Mouse (Mus musculus): ENCODE data around the gene Trim52. TPM values are rescaled to one million over a fixed set of nuclear protein-coding genes. Genes with fewer than 3 reads are reported as not detected.

Trim52 gene
- not detected in 2 replicates for polyA plus RNA-seq (2015; fragmentation: Nextera tagmentation; extraction: Ambion mirVana)

DNA sequence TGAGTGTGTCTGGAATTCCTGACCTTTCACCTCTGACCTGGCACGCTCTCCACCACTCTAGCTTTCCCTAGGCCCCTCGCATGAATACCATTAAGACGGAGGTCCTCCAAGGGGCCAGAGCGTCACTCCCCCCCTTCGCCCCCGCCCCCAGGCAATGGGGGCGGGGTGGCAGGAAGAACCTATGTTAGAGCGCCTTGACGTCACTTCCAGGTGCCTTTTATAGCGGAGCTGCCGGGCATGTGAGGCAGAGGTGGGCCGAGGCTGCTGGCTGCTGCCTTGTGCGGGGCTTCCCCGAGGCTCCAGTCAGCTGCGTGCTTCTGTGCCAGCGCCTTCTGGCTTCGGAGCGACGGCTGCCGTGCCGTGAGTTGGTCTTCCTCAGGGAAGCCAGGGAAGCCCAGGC is at the start of gene Trim52:
Trim52 (plus strand) TSS at position 219 of the 400 bp plus-strand sequence.
- no peaks in the 10 kb centered on the region for H3K4me1 ChIP-seq (ENCODE audit: control insufficient read depth, insufficient read depth, low read length)
- ATAC-seq: no peak
- 96% methylated on average over 21 of the region's 21 CpGs for WGBS

GRCm38 (mm10) chr14:106072608-106073007 is 33.4 kb upstream of the Trim52 start:
- H3K4me2 ChIP-seq (ENCODE audit: low read length): no peak overlapping the region
- no peak overlapping the region for H3K27ac ChIP-seq (ENCODE audit: low read length)
- no peak overlapping the region for H3K9ac ChIP-seq (ENCODE audit: low read depth, low read length)
- H3K4me3 ChIP-seq (ENCODE audit: low read depth, low read length): no peak overlapping the region
- no peak for ATAC-seq
- no peaks in the 10 kb centered on the region for H3K9me3 ChIP-seq (replicated peaks; ENCODE audit: control insufficient read depth, low read length, poor library complexity, severe bottlenecking)
- H3K36me3 ChIP-seq (ENCODE audit: control insufficient read depth, insufficient read depth, low read length): no peaks in the 10 kb centered on the region
- 90% methylated on average over 1 of the region's 1 CpGs for WGBS
- no peaks in the 10 kb centered on the region for H3K27me3 ChIP-seq (ENCODE audit: control insufficient read depth, insufficient read depth, low read depth, low read length)
- H3K4me1 ChIP-seq (ENCODE audit: control insufficient read depth, insufficient read depth, low read length): no peaks in the 10 kb centered on the region

More for the DNA sequence above, at the start of gene Trim52:
- no peaks in the 10 kb centered on the region for H3K27me3 ChIP-seq (ENCODE audit: control insufficient read depth, insufficient read depth, low read depth, low read length)
- H3K9ac ChIP-seq (ENCODE audit: low read depth, low read length): no peak within 1 kb of the TSS
- H3K27ac ChIP-seq (ENCODE audit: low read length): no peak within 1 kb of the TSS
- no peak within 1 kb of the TSS for H3K4me3 ChIP-seq (ENCODE audit: low read depth, low read length)
- H3K36me3 ChIP-seq (ENCODE audit: control insufficient read depth, insufficient read depth, low read length): no peaks in the 10 kb centered on the region
- no peaks in the 10 kb centered on the region for H3K9me3 ChIP-seq (replicated peaks; ENCODE audit: control insufficient read depth, low read length, poor library complexity, severe bottlenecking)
- no peak within 1 kb of the TSS for H3K4me2 ChIP-seq (ENCODE audit: low read length)

DNA sequence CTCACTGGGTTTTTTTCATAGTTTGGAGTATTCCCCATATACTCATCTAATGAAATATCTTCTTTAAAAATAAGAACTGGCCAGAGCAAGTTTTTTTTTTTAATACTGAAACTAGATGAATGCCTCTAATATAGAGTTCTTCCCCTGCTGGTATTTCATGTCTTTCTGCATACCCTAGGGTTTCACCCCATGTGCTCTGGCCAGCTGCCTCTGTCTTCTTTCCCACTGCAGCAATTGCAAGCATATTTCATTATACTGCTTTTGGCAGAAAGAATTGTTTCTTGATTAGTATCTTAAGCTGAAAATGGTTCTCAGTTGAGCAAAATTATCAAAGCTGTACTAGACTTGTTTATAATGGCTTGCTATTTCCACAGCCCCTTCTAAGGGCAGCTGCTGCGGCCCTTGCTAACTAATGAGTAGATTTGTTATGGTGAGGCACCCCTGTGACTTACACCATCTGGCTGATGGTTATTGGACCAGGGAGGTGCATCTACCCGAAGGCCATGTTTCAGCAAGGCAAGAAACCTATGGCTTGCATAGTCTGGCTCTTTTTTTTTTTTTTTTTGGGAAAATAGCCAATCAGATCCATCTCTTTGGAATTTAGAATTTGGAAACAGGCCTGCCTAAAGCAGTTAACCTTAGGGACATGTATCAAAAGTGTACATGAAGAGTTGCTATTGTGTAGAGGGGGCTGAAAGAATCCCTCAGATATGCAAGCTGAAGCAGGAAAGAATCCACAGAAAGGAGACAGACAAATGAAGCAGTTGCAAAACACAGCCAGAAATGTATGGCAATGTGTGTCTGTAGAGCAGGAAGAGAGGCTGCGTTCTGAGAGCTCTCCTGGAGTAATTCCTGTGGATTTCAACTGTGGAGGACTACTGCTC is 30.6 kb upstream of the Trim52 start:
- Histone ChIP-seq H3K4me1 (ENCODE audit: control insufficient read depth, insufficient read depth, low read length) (no peaks in the 10 kb centered on the region), H3K27ac (ENCODE audit: low read length) (no peak overlapping the region), H3K9me3 (replicated peaks; ENCODE audit: control insufficient read depth, low read length, poor library complexity, severe bottlenecking) (no peaks in the 10 kb centered on the region), H3K4me3 (ENCODE audit: low read depth, low read length) (no peak overlapping the region), H3K27me3 (ENCODE audit: control insufficient read depth, insufficient read depth, low read depth, low read length) (no peaks in the 10 kb centered on the region), H3K9ac (ENCODE audit: low read depth, low read length) (no peak overlapping the region), H3K36me3 (ENCODE audit: control insufficient read depth, insufficient read depth, low read length) (no peaks in the 10 kb centered on the region), H3K4me2 (ENCODE audit: low read length) (no peak overlapping the region)
- 63% methylated on average over 3 of the region's 3 CpGs for WGBS
- ATAC-seq: no peak

GRCm38 (mm10) chr14:106088480-106089037 is 17.4 kb upstream of the Trim52 start:
- Histone ChIP-seq H3K4me2 (ENCODE audit: low read length) (no peak overlapping the region), H3K9ac (ENCODE audit: low read depth, low read length) (no peak overlapping the region), H3K27me3 (ENCODE audit: control insufficient read depth, insufficient read depth, low read depth, low read length) (no peaks in the 10 kb centered on the region), H3K9me3 (replicated peaks; ENCODE audit: control insufficient read depth, low read length, poor library complexity, severe bottlenecking) (no peaks in the 10 kb centered on the region), H3K36me3 (ENCODE audit: control insufficient read depth, insufficient read depth, low read length) (no peaks in the 10 kb centered on the region), H3K4me3 (ENCODE audit: low read depth, low read length) (no peak overlapping the region), H3K4me1 (ENCODE audit: control insufficient read depth, insufficient read depth, low read length) (no peaks in the 10 kb centered on the region), H3K27ac (ENCODE audit: low read length) (no peak overlapping the region)
- ATAC-seq: no peak
- 80% methylated on average over 13 of the region's 13 CpGs for WGBS

DNA sequence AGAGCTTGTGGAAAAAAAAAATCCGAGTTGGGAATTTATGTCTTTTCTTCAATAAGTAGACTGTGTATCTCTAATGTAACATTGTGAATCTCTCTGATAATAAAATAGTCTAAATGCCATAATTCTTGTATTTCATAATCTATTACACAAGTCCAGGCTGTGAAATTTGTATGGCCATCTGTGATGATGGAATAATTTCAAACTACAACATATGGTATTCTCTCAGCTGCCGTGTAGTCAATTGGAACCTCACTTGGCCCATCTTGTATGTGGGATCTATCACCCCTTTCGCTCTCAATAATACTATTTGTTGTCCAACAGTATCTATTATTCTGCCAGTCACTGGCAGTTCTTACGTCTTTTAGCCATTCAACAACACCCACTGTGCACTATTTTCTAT is 9.2 kb upstream of the Trim52 start:
- no peak overlapping the region for H3K4me2 ChIP-seq (ENCODE audit: low read length)
- no peak overlapping the region for H3K9ac ChIP-seq (ENCODE audit: low read depth, low read length)
- H3K4me1 ChIP-seq (ENCODE audit: control insufficient read depth, insufficient read depth, low read length): no peaks in the 10 kb centered on the region
- ATAC-seq: no peak
- no peaks in the 10 kb centered on the region for H3K9me3 ChIP-seq (replicated peaks; ENCODE audit: control insufficient read depth, low read length, poor library complexity, severe bottlenecking)
- no peaks in the 10 kb centered on the region for H3K36me3 ChIP-seq (ENCODE audit: control insufficient read depth, insufficient read depth, low read length)
- no peak overlapping the region for H3K4me3 ChIP-seq (ENCODE audit: low read depth, low read length)
- no peaks in the 10 kb centered on the region for H3K27me3 ChIP-seq (ENCODE audit: control insufficient read depth, insufficient read depth, low read depth, low read length)
- 89% methylated on average over 4 of the region's 4 CpGs for WGBS
- H3K27ac ChIP-seq (ENCODE audit: low read length): no peak overlapping the region

DNA sequence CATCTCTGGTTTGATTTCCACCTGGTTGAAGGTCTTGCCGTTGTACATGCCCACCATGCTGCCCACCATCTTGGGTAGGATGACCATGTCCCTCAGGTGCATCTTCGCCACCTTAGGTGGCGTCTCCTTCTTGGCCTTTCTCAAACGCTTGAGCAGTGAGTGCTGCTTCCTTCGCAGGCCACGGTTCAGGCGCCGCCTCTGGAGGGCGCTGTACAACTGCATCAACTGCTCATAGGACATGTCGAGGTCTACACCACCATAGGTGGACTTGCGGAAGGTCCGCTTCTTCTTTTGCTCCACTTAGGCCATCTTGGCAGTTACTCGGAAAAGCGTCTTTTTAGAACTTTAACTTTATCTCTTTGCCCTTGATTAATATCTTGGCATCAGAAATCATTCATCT is 5.1 kb upstream of the Trim52 start:
- no peaks in the 10 kb centered on the region for H3K27me3 ChIP-seq (ENCODE audit: control insufficient read depth, insufficient read depth, low read depth, low read length)
- H3K9me3 ChIP-seq (replicated peaks; ENCODE audit: control insufficient read depth, low read length, poor library complexity, severe bottlenecking): no peaks in the 10 kb centered on the region
- no peak overlapping the region for H3K4me2 ChIP-seq (ENCODE audit: low read length)
- no peak for ATAC-seq
- WGBS: 92% methylated on average over 14 of the region's 14 CpGs
- H3K4me1 ChIP-seq (ENCODE audit: control insufficient read depth, insufficient read depth, low read length): no peaks in the 10 kb centered on the region
- H3K9ac ChIP-seq (ENCODE audit: low read depth, low read length): no peak overlapping the region
- H3K4me3 ChIP-seq (ENCODE audit: low read depth, low read length): no peak overlapping the region
- H3K36me3 ChIP-seq (ENCODE audit: control insufficient read depth, insufficient read depth, low read length): no peaks in the 10 kb centered on the region
- H3K27ac ChIP-seq (ENCODE audit: low read length): no peak overlapping the region

DNA sequence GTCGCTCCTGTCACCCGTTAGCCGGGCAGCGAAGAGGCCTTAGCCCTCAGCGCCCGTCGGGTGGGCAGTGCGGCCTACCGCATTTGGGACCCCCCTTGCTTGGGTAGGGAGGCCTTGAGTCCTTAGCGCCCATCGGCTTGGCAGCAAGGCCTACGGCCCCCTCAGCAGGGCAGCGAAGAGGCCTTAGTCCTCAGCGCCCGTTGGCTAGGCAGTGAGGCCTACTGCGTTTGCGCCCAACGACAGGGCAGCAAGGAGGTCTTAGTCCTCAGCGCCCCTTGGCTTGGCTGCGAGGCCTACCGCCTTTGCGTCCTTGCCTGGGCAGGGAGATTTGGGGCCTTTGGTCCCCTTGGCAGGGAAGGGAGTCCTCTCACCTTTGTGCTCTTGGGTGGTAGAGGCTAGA is 427 bp downstream of the Trim52 start:
- no peaks in the 10 kb centered on the region for H3K4me1 ChIP-seq (ENCODE audit: control insufficient read depth, insufficient read depth, low read length)
- WGBS: 97% methylated on average over 22 of the region's 22 CpGs
- no peaks in the 10 kb centered on the region for H3K27me3 ChIP-seq (ENCODE audit: control insufficient read depth, insufficient read depth, low read depth, low read length)
- no peak overlapping the region for H3K9ac ChIP-seq (ENCODE audit: low read depth, low read length)
- H3K4me2 ChIP-seq (ENCODE audit: low read length): no peak overlapping the region
- ATAC-seq: no peak
- no peaks in the 10 kb centered on the region for H3K36me3 ChIP-seq (ENCODE audit: control insufficient read depth, insufficient read depth, low read length)
- no peaks in the 10 kb centered on the region for H3K9me3 ChIP-seq (replicated peaks; ENCODE audit: control insufficient read depth, low read length, poor library complexity, severe bottlenecking)
- H3K27ac ChIP-seq (ENCODE audit: low read length): no peak overlapping the region
- H3K4me3 ChIP-seq (ENCODE audit: low read depth, low read length): no peak overlapping the region

DNA sequence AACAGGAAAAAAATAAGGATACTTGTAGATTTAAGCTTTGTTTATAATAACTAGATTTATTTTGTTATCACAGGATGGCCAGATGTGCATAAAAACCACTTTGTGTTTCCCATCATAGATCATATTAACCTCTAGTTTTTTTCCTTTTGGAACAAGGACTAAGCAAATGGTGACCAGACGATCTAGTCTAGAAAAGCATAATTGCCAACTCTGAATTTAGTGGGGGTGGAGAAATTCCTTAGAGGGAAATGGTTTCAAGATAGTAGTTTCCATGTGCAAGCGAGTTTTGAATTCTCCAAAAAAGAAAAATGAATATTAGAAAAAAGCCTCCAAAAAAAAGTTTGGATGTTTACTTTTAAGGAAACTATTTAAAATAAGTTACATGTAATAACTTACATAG is 13.4 kb downstream of the Trim52 start:
- 87% methylated on average over 2 of the region's 2 CpGs for WGBS
- H3K36me3 ChIP-seq (ENCODE audit: control insufficient read depth, insufficient read depth, low read length): no peaks in the 10 kb centered on the region

GRCm38 (mm10) chr14:106136272-106136671 is 30.3 kb downstream of the Trim52 start:
- no peak for ATAC-seq
- H3K27ac ChIP-seq (ENCODE audit: low read length): no peak overlapping the region
- no peaks in the 10 kb centered on the region for H3K27me3 ChIP-seq (ENCODE audit: control insufficient read depth, insufficient read depth, low read depth, low read length)
- H3K4me1 ChIP-seq (ENCODE audit: control insufficient read depth, insufficient read depth, low read length): no peaks in the 10 kb centered on the region
- H3K9ac ChIP-seq (ENCODE audit: low read depth, low read length): no peak overlapping the region
- H3K9me3 ChIP-seq (replicated peaks; ENCODE audit: control insufficient read depth, low read length, poor library complexity, severe bottlenecking): no peaks in the 10 kb centered on the region
- no peak overlapping the region for H3K4me2 ChIP-seq (ENCODE audit: low read length)
- H3K4me3 ChIP-seq (ENCODE audit: low read depth, low read length): no peak overlapping the region
- H3K36me3 ChIP-seq (ENCODE audit: control insufficient read depth, insufficient read depth, low read length): no peaks in the 10 kb centered on the region

More for the DNA sequence above, 13.4 kb downstream of the Trim52 start:
- Histone ChIP-seq H3K9ac (ENCODE audit: low read depth, low read length) (no peak overlapping the region), H3K27ac (ENCODE audit: low read length) (no peak overlapping the region), H3K4me2 (ENCODE audit: low read length) (no peak overlapping the region), H3K27me3 (ENCODE audit: control insufficient read depth, insufficient read depth, low read depth, low read length) (no peaks in the 10 kb centered on the region), H3K4me3 (ENCODE audit: low read depth, low read length) (no peak overlapping the region), H3K4me1 (ENCODE audit: control insufficient read depth, insufficient read depth, low read length) (no peaks in the 10 kb centered on the region), H3K9me3 (replicated peaks; ENCODE audit: control insufficient read depth, low read length, poor library complexity, severe bottlenecking) (no peaks in the 10 kb centered on the region)
- ATAC-seq: no peak
